Mouse (Mus musculus): ENCODE measurements at regions not wholly inside any gene's neighbourhood (a gene's known extent, or its start where the extent isn't known, plus 50 kb on each side); places are given as distances from the start of the nearest gene placed in this dataset.

GRCm38 (mm10) chr2:138838846-138839245 is 582.5 kb downstream of the Btbd3 start:
- Histone ChIP-seq H3K4me3 (replicated peaks) (no peak overlapping the region), H3K4me2 (no peak overlapping the region), H3K9ac (replicated peaks) (no peak overlapping the region), H3K27ac (replicated peaks) (no peak overlapping the region), H3K4me1 (no peaks in the 10 kb centered on the region), H3K36me3 (no peaks in the 10 kb centered on the region), H3K27me3 (replicated peaks) (no peaks in the 10 kb centered on the region), H3K9me3 (replicated peaks) (no peaks in the 10 kb centered on the region)
- ATAC-seq (ENCODE audit: low FRiP score): no peak
- 45% methylated on average over 3 of the region's 3 CpGs for WGBS

- Histone ChIP-seq H3K4me2 (no peak overlapping the region), H3K4me3 (replicated peaks) (no peak overlapping the region), H3K4me1 (no peaks in the 10 kb centered on the region), H3K9me3 (replicated peaks) (no peaks in the 10 kb centered on the region), H3K36me3 (no peaks in the 10 kb centered on the region), H3K27me3 (replicated peaks) (no peaks in the 10 kb centered on the region), H3K9ac (replicated peaks) (no peak overlapping the region), H3K27ac (replicated peaks) (no peak overlapping the region)
- no peak for ATAC-seq (ENCODE audit: low FRiP score)
These were observed 602.8 kb downstream of the Btbd3 start for GRCm38 (mm10) chr2:138859121-138859520.

- Histone ChIP-seq H3K27ac (replicated peaks) (no peak overlapping the region), H3K27me3 (replicated peaks) (no peaks in the 10 kb centered on the region), H3K4me1 (no peaks in the 10 kb centered on the region), H3K4me2 (no peak overlapping the region), H3K36me3 (no peaks in the 10 kb centered on the region), H3K4me3 (replicated peaks) (no peak overlapping the region), H3K9ac (replicated peaks) (no peak overlapping the region), H3K9me3 (replicated peaks) (no peaks in the 10 kb centered on the region)
- no peak for ATAC-seq (ENCODE audit: low FRiP score)
- 52% methylated on average over 3 of the region's 3 CpGs for WGBS
These were observed 597.1 kb upstream of the Sptlc3 start for GRCm38 (mm10) chr2:138896563-138896962.

GRCm38 (mm10) chr2:138897101-138897500 is 596.6 kb upstream of the Sptlc3 start:
- H3K36me3 ChIP-seq: no peaks in the 10 kb centered on the region
- no peaks in the 10 kb centered on the region for H3K9me3 ChIP-seq (replicated peaks)
- WGBS: 21% methylated on average over 3 of the region's 3 CpGs
- H3K4me1 ChIP-seq: no peaks in the 10 kb centered on the region
- H3K9ac ChIP-seq (replicated peaks): no peak overlapping the region
- ATAC-seq (ENCODE audit: low FRiP score): no peak
- no peak overlapping the region for H3K4me2 ChIP-seq
- H3K4me3 ChIP-seq (replicated peaks): no peak overlapping the region
- H3K27me3 ChIP-seq (replicated peaks): no peaks in the 10 kb centered on the region
- no peak overlapping the region for H3K27ac ChIP-seq (replicated peaks)

- H3K4me2 ChIP-seq: no peak overlapping the region
- no peaks in the 10 kb centered on the region for H3K27me3 ChIP-seq (replicated peaks)
- no peaks in the 10 kb centered on the region for H3K9me3 ChIP-seq (replicated peaks)
- H3K4me1 ChIP-seq: no peaks in the 10 kb centered on the region; the same call in 1 of the 2 replicates
- ATAC-seq (ENCODE audit: low FRiP score): no peak; the same call in 1 of the 2 replicates
- no peaks in the 10 kb centered on the region for H3K36me3 ChIP-seq
- no peak overlapping the region for H3K27ac ChIP-seq (replicated peaks)
- H3K4me3 ChIP-seq (replicated peaks): no peak overlapping the region
- H3K9ac ChIP-seq (replicated peaks): no peak overlapping the region
- WGBS: 86% methylated on average over 2 of the region's 2 CpGs
These were observed 556.5 kb upstream of the Sptlc3 start for GRCm38 (mm10) chr2:138937165-138937564.

- Histone ChIP-seq H3K4me3 (replicated peaks) (no peak overlapping the region), H3K36me3 (no peaks in the 10 kb centered on the region), H3K4me1 (no peaks in the 10 kb centered on the region; the same call in 1 of the 2 replicates), H3K27me3 (replicated peaks) (no peaks in the 10 kb centered on the region), H3K27ac (replicated peaks) (no peak overlapping the region), H3K4me2 (no peak overlapping the region), H3K9me3 (replicated peaks) (no peaks in the 10 kb centered on the region), H3K9ac (replicated peaks) (no peak overlapping the region)
- no peak for ATAC-seq (ENCODE audit: low FRiP score)
- 96% methylated on average over 2 of the region's 2 CpGs for WGBS
These were observed 554.3 kb upstream of the Sptlc3 start for GRCm38 (mm10) chr2:138939367-138939766.

GRCm38 (mm10) chr2:138966110-138966790 is 527.5 kb upstream of the Sptlc3 start:
- 24% methylated on average over 3 of the region's 3 CpGs for WGBS
- Histone ChIP-seq H3K4me2 (no peak overlapping the region), H3K27ac (replicated peaks) (no peak overlapping the region), H3K4me3 (replicated peaks) (no peak overlapping the region), H3K36me3 (no peaks in the 10 kb centered on the region), H3K4me1 (no peaks in the 10 kb centered on the region), H3K27me3 (replicated peaks) (no peaks in the 10 kb centered on the region), H3K9ac (replicated peaks) (no peak overlapping the region), H3K9me3 (replicated peaks) (no peaks in the 10 kb centered on the region)
- no peak for ATAC-seq (ENCODE audit: low FRiP score)

- ATAC-seq (ENCODE audit: low FRiP score): no peak
- WGBS: 51% methylated on average over 2 of the region's 2 CpGs
- Histone ChIP-seq H3K4me3 (replicated peaks) (no peak overlapping the region), H3K4me2 (no peak overlapping the region), H3K27me3 (replicated peaks) (no peaks in the 10 kb centered on the region), H3K9me3 (replicated peaks) (no peaks in the 10 kb centered on the region), H3K27ac (replicated peaks) (no peak overlapping the region), H3K36me3 (no peaks in the 10 kb centered on the region), H3K4me1 (no peaks in the 10 kb centered on the region), H3K9ac (replicated peaks) (no peak overlapping the region)
These were observed 519.2 kb upstream of the Sptlc3 start for GRCm38 (mm10) chr2:138974548-138974947.

- no peak overlapping the region for H3K9ac ChIP-seq (replicated peaks)
- no peaks in the 10 kb centered on the region for H3K27me3 ChIP-seq (replicated peaks)
- H3K4me1 ChIP-seq: no peaks in the 10 kb centered on the region
- no peaks in the 10 kb centered on the region for H3K36me3 ChIP-seq
- ATAC-seq (ENCODE audit: low FRiP score): no peak
- no peaks in the 10 kb centered on the region for H3K9me3 ChIP-seq (replicated peaks)
- H3K4me3 ChIP-seq (replicated peaks): no peak overlapping the region
- H3K4me2 ChIP-seq: no peak overlapping the region
- WGBS: 51% methylated on average over 1 of the region's 1 CpGs
- no peak overlapping the region for H3K27ac ChIP-seq (replicated peaks)
These were observed 503.7 kb upstream of the Sptlc3 start for GRCm38 (mm10) chr2:138990031-138990430.

GRCm38 (mm10) chr2:139032105-139032812 is 461.5 kb upstream of the Sptlc3 start:
- Histone ChIP-seq H3K36me3 (no peaks in the 10 kb centered on the region), H3K9me3 (replicated peaks) (no peaks in the 10 kb centered on the region), H3K4me1 (no peaks in the 10 kb centered on the region), H3K9ac (replicated peaks) (no peak overlapping the region), H3K27me3 (replicated peaks) (no peaks in the 10 kb centered on the region), H3K4me3 (replicated peaks) (no peak overlapping the region), H3K4me2 (no peak overlapping the region), H3K27ac (replicated peaks) (no peak overlapping the region)
- ATAC-seq (ENCODE audit: low FRiP score): no peak
- WGBS: 68% methylated on average over 5 of the region's 5 CpGs

- 88% methylated on average over 3 of the region's 3 CpGs for WGBS
- H3K9ac ChIP-seq (replicated peaks): no peak overlapping the region
- no peaks in the 10 kb centered on the region for H3K4me1 ChIP-seq
- ATAC-seq (ENCODE audit: low FRiP score): no peak
- H3K4me3 ChIP-seq (replicated peaks): no peak overlapping the region
- no peaks in the 10 kb centered on the region for H3K9me3 ChIP-seq (replicated peaks)
- no peak overlapping the region for H3K27ac ChIP-seq (replicated peaks)
- no peaks in the 10 kb centered on the region for H3K36me3 ChIP-seq
- H3K27me3 ChIP-seq (replicated peaks): no peaks in the 10 kb centered on the region
- no peak overlapping the region for H3K4me2 ChIP-seq
These were observed 458.9 kb upstream of the Sptlc3 start for GRCm38 (mm10) chr2:139034800-139035199.

GRCm38 (mm10) chr2:139041671-139042273 is 451.9 kb upstream of the Sptlc3 start:
- no peaks in the 10 kb centered on the region for H3K9me3 ChIP-seq (replicated peaks)
- H3K27ac ChIP-seq (replicated peaks): no peak overlapping the region
- no peak overlapping the region for H3K4me3 ChIP-seq (replicated peaks)
- no peaks in the 10 kb centered on the region for H3K27me3 ChIP-seq (replicated peaks)
- no peaks in the 10 kb centered on the region for H3K4me1 ChIP-seq
- no peak overlapping the region for H3K9ac ChIP-seq (replicated peaks)
- H3K36me3 ChIP-seq: no peaks in the 10 kb centered on the region
- no peak overlapping the region for H3K4me2 ChIP-seq
- ATAC-seq (ENCODE audit: low FRiP score): no peak
- 51% methylated on average over 3 of the region's 3 CpGs for WGBS

Data from neural tube, embryonic 15.5 days (tissue).